Mouse (Mus musculus): Measurements from ENCODE around the gene Tnip3.

The Tnip3 gene

DNA sequence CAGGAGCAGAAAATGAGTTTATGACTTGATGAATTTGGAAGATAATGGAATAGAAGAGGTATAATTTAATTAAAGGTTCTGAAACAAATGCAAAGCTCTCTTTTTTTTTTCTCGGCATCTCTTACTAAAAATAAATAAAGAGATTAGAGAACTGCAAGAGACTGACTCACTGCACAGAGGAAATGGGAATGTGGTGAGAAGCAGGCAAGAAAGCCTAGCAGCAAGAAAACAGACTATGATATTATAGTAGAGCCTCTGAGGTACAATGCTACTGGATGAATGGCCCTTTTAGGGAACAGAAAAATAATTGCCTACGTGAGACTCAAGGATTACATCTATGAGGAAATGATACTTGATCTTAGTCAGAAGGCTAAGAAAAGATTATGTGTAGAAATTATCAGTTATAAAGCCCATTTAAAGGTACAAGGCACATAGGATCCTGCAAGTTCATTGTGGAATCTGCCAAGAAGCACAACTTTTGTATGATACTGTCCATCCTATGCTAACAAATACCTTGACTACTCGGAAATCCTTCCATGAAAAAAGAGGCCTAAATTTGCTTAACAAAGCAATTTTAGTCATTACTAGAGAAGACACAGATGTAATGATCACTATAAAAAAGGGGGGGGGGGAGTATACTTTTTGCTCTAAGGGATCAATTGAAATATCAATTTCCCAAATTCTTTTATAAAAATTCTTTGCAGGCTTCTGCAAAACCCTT, 60.4 kb downstream of the Tnip3 start:
- DNase-seq, result no peak

DNA sequence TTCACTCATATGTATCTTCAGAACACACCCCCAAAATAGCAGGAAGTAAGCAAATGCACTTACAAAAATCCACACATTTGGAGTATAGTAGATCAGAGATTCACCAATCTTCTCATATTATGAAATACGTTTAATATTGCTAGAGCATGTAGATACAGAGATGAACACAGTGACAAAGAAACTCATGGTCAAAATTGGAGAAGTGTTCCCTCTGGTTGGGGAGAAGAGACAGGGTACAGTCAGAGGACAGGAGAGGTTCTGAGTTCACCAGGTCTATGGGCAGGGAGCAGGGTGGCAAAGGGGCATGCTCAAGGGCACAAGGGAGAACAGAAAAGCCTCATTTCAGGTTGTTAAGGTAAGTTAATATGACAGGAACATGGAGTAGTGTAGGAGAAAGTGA, 63.7 kb downstream of the Tnip3 start:
- DNase-seq, result no peak

DNA sequence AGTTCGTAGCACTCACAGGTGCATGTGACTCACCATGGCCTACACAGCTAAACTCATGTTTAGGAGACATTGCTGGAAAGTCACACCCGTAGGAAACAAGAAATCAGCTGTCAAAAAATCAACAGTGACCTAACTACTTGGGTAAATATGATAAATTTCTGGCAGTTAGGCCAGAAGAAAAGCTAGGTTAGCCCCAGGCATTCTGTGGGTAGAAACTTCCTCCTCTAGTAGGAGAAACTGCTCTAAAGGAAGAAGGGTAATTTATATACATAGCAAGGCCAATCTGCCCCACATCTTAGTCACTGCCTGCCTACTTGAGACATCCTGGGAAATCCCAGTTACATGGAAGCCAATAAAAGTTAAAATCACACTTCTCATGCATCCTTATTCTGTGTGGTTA, 64.9 kb downstream of the Tnip3 start:
- DNase-seq, result no peak

DNA sequence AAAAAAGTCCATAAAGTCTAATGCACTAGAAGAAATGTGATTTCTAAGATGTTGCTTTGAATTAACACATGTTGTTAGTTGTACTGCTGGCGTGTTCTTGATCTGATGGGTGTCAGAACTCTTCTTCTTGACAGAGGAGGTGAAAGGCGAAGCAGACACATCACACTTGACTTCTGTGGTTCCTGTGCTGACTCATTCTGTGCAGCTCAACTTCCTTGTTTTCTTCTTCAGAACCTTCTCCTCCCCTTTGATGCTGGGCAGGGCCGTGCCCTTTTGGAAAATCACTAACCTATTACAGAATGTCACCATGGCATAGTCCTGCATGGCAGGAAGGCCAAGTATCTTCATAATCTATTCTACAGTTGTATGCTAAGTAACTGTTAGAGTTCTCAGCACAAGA, 69.1 kb downstream of the Tnip3 start:
- DNase-seq, result no peak

DNA sequence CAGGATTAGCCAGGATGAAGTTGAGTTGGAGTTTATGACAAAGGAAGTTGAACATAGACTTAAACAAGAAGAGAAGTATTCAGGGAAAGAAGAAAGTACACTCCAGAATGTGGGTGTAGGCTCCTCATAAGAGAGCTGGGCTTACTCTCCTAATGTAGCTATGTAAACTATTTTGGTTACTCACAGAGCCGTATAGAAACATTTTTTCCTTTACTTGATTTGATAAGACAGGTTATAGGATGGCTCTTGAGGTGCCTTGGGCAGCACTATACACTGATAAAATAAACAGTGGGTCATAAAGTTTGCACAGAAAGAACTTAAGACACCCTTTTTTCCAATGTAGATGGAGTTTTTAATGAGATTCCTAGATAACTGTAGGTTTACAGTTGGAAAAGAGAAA, 70.3 kb downstream of the Tnip3 start:
- DNase-seq, result no peak

DNA sequence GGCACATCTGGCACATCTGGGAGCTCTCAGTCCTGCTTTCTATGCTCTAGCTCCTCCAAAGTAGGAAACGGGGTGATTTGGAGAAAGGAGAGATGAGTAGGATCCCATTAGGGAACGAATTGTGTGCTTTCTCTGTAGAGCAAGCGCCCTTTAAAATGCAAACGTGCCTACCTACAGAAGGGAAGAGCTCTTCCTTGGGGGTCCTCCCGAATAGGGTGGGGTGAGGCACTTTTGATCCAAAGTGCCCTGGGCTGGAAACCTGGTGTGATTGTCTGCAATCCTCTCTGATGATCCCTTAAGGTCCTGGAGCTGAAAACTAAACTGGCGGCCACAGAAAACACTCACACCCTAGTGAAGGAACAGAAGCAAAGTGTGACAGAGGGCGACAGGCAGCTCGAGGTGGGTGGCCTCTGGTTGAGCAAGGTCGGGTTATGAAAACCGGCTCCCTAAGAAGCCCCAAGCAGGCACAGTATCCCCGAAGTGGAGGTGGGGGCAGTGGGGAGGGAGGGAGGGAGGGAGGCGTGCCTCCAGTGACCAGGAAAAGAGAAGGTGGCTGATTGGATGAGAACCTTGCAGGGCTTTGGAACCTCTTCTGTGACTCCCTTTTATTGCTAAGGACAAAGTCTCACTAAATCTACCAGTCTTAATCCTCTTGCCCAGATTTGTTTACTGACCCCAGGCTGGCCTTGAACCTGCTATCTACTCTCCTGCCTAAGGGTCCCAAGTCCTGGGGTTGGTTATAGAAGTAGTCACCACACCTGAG, 72.1 kb downstream of the Tnip3 start:
- no peak for DNase-seq

DNA sequence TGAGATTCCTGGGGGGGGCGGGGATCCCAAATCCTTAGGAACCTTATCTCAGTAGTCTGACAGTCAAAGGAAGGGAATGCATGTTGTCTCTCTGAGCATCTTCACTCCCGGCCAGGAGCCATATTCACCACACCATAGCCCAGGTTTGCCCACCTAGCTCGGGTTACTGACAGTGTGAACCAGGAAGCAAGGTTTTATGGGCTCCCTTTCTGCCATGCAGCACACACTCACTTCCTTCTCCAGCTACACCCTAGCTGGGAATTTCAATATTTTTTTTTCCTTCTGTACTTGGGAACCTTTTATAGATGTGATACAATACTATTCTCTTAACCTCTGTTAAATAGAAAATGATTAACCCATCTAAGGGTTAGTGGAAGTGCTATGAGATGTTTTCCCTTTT, 73.4 kb downstream of the Tnip3 start:
- DNase-seq, result no peak

DNA sequence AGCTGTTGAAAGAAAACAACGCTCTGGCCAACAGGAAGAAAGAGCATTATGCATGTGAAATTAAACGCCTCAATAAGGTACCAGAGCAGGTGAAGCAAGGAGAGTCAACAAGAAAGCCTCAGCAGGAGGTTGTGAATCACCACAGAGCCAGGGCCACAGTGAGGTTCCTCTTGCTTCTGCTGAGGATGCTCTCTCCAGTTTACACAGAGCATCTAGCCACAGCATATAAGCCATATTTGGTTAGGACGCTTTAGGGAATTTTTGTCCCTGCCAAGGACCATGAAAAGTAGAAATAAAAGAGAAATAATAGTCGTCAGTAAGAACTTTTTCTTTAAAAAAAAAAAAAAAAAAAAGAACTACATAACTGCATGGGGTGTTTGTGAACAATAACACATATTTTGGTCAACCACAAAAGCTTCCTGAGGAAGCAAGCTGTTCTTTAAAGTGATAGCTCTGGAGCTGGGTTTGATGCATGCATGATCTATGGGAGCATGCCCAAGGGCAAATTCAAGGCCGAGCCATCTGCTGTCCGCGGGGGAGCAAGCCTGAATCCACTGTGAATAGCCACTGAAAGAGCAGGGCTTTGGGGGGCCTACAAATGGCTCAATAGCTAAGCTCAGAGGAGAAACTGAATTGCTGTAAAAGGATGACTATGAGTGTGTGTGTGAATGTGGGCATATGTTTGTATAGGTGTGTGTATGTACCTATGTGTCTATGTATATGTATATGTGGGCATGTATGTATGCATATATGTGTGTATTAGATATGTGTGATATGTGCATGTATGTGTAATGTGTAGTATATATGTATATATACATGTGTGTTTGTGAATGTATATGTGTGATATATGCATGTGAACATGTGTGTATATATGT, 75.0 kb downstream of the Tnip3 start:
- DNase-seq, result no peak

DNA sequence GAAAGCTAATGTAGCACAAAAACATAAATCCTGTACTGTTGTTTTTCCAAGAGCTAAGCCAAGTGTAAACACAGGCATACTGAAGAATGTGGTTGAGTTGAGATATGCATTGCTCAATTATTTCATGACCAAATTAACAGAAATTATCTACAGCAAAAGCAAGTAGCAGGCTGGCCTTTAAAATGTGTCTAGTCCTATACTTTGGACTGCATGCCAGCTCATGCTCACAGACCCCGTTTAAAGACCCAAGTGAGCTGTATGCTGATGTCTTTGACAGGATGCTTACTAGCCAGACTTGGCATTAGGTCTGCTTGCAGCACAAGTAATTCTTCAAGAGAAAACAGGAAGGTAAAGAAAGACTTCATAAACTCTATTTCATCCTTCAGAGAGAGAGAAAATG, 75.8 kb downstream of the Tnip3 start:
- no peak for DNase-seq

DNA sequence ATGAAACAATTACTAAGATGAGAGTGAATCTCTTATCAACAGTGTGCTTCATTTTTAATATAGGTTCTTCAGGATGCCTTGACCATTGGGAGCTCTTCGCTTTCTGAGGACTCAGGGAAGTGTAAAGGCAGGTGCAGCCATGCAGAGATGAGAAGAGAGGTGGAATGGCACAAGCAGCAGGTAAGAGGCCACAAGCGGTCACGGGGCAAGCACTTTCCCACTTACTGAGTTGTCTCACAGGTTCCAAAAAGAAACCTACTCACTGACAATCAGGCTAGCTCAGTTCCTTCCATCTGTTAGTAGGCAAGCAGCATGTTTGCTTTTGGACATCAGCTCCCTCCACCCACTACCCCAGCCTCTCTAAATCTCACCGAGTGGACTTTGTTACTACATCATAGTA, 80.7 kb downstream of the Tnip3 start:
- DNase-seq, result no peak

DNA sequence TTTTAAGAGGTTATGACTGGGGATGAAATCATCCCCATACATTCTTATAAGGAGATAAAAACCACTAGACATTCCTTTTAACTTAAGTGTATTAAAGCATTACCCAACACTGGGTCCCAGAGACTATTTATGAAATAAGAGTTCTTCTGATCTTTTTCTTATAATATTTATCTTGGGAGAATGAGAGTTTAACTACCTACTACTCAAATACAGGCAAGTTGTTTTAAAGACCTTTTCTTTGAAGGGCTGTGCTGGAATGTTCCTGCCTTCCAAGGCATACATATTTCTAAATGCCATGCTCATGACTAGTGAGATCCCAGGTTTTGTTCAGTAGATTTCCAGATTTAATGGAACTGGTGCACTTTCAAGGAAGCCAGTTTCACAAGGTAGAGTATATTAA, 81.8 kb downstream of the Tnip3 start:
- DNase-seq, result no peak

DNA sequence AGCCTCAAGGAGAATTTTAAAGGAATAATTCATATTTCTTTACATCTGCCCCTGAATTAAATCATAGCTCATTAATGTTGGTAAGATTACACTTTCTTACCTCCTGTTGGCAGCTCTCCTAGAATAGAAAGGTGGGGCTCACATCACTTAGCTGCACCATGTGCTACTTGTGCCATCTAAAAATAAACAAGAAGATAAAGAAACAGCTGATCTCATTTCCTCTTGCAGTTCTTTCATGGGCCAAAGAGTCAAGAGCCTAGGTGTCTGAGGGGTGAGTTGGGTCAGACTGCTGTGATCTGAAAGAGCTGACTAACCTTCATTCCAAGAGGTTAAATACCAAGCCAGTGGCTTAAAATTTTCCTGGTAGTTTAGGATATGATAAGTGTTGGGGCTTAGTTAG, 86.7 kb downstream of the Tnip3 start:
- no peak for DNase-seq

DNA sequence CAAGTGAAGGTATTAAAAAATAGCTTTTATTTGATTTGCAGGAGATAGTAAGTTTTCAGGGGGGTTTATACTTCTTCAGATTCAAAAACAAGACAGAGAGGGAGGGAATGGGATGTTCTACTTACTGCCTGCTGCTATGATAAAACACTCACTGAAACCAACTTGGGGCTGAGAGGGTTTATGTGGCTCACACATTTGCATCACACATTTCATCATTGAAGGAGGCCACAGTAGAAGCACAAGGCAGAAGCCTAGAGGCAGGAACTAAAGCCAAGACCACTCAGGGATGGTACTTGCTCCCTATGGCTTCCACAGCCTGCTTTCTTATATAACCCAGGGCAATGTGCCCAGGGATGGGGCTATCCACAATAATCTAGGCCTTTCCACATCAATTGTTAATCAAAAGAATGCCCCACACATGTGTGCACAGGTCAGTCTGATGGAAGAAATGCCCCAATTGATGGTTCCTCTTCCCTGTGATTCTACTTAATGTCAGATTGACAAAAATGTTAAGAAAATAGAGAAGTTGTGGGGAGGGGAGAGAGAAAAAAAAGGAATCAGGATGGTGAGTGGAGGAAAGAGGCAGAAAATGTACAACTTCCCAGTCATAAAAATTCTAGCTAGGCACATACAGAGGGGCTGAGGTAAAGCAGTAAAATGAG, 88.9 kb downstream of the Tnip3 start:
- no peak for DNase-seq

DNA sequence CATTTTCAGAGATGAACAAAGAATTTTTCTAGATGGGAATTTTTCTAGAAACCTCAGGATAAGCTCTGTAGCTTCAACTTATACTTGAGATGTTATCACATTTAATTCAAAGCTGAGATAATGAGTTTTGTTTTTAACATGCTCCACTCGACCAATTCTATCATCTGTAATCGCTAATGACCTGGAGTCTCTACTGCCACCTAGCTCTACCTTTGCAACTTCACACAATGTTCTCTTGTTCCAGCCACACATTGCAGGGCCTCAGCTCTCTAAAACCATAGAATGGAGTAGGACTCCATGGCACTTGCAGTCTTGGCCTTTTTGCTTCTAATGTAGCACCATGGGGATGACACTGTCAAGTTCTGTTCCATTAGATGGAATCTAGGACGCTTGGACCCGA, 90.5 kb downstream of the Tnip3 start:
- no peak for DNase-seq

DNA sequence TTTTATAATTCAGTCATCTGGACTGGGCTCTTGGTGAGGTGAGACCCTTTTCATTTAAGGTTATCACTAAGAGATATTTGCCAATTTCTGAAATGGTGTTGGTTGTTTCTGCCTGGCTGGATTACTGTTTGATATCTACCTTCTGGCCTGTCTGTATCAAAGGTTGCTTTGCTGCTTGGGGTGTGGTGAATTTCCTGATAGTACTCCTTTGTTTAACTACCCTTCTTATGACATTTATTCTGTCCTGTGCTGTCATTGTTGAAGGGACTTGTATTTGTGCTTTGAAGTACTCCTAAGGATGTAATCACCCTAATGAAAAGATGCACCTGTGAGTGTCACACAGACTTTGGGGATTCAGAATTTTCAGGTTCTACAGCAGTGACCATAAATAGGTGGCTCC, 96.1 kb downstream of the Tnip3 start:
- DNase-seq, result no peak

DNA sequence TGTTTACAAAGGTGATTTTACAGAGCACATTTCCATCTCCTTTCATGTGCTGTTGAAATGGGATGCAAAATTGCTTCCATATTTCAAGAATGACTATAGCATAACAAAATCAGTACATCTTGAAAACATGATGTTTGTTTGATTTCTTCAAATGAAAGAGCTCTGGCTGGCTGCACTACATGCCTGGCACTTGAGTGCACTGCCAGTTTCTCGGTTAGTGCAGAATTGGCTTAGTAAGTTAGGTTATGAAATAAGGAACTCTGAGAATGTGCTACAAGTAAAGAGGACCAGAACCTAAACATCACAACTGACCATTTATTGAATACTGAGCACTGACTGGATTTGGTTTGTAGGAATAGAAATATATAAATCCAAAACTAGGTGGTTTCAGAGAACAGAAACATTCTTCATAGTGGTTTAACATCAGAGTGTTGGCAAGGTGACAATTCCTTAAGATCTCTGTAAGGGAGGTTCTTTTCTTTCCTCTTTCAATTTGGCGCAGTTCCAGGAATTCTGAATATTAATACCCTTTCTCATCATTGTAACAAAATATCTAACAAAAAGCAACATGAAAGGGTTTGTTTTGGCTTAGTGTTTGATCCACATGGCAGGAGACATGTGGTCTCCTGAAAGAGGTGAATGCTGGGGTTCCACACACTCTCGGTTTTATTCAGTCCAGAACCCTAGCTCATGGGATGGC, 98.1 kb downstream of the Tnip3 start:
- no peak for DNase-seq

DNA sequence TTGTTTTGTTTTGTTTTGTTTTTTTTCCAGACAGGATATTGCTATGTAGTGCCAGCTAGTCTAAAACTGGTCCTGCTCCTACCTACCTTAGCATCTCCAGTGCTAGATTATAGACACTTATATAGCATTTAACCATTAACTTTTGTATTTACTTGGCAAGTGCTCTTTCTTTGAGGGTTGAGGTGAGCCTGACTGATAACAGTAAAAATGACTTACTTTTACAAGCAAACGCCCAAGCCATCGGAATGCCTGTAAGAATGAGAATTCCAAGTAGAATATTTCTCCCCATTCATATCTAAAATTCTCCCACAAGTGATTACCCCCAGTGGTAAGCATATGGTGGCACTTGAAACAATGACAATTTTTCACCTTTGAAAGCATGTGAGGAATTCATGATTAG, 105.5 kb downstream of the Tnip3 start:
- no peak for DNase-seq

DNA sequence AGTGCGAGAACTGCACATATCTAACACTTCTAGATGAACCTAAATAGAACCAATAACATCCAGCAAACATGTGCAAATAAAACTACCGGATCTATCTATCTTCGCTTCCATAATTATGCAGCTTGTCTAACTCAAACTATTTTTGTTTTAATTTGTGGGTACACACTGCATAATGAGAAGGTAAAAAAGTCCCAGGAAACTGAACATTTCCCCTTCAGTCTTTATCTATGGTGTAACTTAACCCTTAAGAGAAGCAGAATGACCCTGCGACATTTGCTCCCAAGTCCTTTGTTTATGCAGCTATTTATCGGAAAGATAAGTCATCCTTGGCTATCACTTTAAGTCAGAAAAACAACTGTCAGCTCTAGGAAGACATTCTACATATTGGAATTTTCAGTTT, 107.1 kb downstream of the Tnip3 start:
- no peak for DNase-seq

DNA sequence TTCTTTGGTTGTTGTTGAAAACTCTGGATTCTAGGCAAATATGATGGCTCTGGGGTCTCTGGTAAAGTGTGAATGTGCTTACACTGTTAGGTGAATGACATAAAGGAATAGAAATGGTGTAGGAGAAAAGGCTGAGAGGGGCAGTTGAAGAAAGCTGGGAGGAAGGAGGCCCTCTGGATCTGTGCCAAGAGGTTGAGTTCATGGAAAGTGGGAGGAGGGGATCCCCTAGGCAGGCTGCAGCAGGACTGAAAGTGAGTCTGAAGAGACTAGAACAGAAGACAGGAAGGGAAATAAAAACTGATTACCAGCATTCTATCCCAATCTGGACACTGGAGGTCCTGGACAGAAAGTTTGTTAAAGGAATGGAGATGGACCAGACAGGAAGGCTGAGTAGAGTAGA, 117.3 kb downstream of the Tnip3 start:
- DNase-seq, result no peak

DNA sequence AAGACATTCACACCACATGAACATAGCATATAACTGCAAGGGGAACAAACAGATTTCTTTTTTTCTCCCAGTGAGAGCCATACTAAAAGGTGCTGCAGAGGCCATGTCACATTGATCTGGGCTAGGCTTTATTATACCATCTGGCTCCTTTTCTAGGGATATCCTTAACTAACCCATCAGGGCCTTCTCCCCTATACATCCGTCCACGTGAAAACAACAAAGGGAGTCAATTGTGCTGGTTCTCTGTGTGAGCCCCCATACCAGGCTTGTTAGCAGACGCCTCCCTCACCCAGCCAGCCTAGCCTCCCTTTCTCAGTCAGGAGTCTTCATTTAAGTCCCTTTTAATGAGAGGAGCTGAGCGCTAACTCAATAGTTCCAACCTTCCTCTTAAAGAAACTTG, 119.0 kb downstream of the Tnip3 start:
- DNase-seq, result no peak

DNA sequence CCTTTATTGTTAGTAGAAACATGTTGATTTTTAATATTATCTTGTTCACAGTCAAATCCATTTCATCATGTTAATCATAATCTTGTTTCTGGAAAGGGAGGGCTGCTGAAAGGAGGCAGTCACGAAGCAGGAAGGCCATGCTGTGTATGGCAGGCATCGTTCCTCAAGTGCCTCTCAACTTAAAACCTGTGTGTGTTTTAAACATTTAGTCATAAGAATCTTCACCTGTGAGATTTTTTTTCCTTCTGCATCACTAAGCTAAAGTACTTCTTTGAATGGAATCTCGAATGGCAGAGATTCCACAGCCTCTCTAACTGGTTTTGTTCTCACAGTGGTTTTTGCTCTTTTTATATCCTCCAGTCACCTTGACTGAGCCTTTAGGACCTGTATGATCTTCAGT, 121.3 kb downstream of the Tnip3 start:
- no peak for DNase-seq

DNA sequence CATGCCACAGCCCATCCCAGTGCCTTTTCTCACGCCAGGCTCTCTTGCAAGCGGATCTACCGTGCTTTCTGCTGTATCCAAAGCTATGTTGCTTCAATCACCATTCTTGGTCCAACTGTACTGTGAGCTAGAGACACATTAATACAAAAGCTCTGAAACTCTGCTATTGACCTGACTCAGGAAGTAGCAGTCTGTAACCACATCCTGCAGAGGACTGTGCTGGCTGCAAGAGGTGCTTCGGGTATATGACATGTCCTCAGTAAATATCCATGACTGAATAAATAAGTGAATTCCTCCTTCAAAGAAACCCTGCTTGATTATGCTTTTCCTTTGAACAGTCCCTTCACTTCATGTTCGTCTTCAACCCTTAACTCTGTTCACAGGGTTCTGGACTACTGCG, 122.6 kb downstream of the Tnip3 start:
- no peak for DNase-seq

DNA sequence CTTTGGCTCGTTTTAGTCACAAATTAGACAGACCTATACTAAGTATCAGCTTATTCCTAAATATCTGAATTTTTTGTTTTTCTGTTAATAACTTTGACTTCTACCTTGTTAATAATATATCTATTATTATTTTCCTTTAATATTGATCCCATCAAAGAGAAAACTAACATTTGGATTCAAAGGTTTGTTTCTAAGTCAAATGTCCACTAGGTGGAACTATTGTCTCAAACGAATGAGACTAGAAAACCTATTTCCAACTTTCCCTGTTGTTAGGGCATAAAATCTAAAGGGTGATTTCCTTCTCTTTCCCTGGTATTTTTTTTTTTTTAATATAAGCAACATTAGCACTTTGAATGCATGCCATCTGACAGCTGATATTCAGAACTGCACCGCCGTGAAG, 126.3 kb downstream of the Tnip3 start:
- no peak for DNase-seq
